Mouse (Mus musculus) lung, embryonic 16.5 days (tissue): ENCODE data around the gene Polr2e. TPM values are rescaled to one million over a fixed set of nuclear protein-coding genes. Genes with fewer than 3 reads are reported as not detected.

Experiments used
- ATAC-seq: fragments of 200-750 bp; cut with Nextera tagmentation; 2 replicates; pipeline ENCODE4 v1.8.0; 2017; ENCODE audit warnings: low read depth, mild to moderate bottlenecking, moderate library complexity
- H3K27ac ChIP-seq: fragments of 300-500 bp; sonication (generic); 2 replicates; pipeline ENCODE4 v1.5.1; 2014; ENCODE audit warnings: mild to moderate bottlenecking, control low read depth, low read length
- H3K27me3 ChIP-seq: fragments of 300-500 bp; sonication (generic); 2 replicates; pipeline ENCODE4 v1.6.1; 2014; ENCODE audit warnings: low read depth, low read length, mixed read lengths; ENCODE audit not compliant: control insufficient read depth, insufficient read depth
- H3K36me3 ChIP-seq: fragments of 300-500 bp; sonication (generic); 2 replicates; pipeline ENCODE4 v1.6.1; 2014; ENCODE audit warnings: low read length; ENCODE audit not compliant: control insufficient read depth, insufficient read depth
- H3K4me1 ChIP-seq: fragments of 300-500 bp; sonication (generic); replicated peaks from 2 replicates; pipeline ENCODE4 v1.6.1; 2014; ENCODE audit warnings: low read length, mixed read lengths; ENCODE audit not compliant: control insufficient read depth, insufficient read depth
- H3K4me2 ChIP-seq: fragments of 300-500 bp; sonication (generic); 2 replicates; pipeline ENCODE4 v1.6.1; 2014; ENCODE audit warnings: low read depth, low read length, control low read depth
- H3K4me3 ChIP-seq: fragments of 300-500 bp; sonication (generic); 2 replicates; pipeline ENCODE4 v1.5.1; 2014; ENCODE audit warnings: mild to moderate bottlenecking, low read length, control low read depth
- H3K9ac ChIP-seq: fragments of 300-500 bp; sonication (generic); 2 replicates; pipeline ENCODE4 v1.6.1; 2014; ENCODE audit warnings: low read length, control low read depth
- H3K9me3 ChIP-seq: fragments of 300-500 bp; sonication (generic); 2 replicates; pipeline ENCODE4 v1.6.1; 2016; ENCODE audit warnings: low read length; ENCODE audit not compliant: control insufficient read depth
- WGBS: fragments of 180-500 bp; shearing (Covaris S2); extraction: QIAGEN DNeasy Blood & Tissue Kit; methylation state at CpG from one replicate; pipeline ENCODE4 v1.1.7; 2014; 5-methylcytosine and 5-hydroxymethylcytosine counted together
- polyA plus RNA-seq: library from polyadenylated mRNA; unstranded; fragments of >200 nt; fragmentation: Nextera tagmentation; extraction: Ambion mirVana; gene quantifications from 2 replicates; pipeline ENCODE4 v1.2.1, GENCODE M21; 2015

The Polr2e gene
- polyA plus RNA-seq, 1 experiment from 2014 or later = 194 TPM

DNA sequence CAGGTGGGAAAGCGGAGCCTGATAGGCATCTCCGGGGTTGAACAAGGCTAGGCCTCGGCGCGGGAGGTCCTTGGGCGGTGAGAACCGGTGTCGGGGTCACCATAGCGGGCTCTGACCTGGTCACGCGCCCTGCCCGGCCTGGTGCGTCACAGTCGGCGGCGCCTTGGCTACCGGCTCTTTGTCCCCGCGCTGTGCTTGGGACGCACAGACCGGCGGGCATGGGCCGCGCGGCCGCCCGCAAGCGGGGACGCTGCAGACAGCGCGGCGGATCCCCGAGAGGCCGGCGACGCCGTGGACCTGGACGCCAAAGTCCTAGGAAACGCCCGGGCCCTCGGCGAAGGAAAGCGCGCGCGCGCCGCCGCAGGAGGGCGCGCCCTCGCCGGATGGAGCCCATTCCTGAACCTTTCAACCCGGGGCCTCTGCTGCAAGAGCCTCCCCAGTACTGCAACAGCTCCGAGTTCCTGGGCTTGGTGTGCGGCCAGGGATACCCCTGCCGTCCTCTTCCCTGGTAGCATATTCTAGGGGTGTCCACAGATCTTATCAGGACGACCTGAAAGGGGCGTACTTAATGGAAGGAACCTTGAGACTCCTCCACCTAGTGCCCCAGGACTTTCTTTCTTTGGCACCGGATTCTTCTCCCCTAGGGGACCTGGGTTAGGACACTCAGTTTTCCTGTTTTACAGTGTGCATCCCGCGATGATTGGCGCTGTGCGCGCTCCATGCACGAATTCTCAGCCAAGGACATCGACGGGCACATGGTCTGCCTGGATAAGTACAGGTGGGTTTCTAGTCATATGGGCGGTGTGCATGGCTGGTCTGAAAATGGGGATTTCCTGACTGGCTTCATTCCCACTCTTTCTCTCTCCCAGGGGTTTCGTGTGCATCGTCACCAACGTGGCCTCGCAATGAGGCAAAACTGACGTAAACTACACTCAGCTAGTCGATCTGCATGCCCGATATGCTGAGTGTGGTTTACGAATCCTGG is 14.5 kb upstream of the Polr2e start:
- no peaks in the 10 kb centered on the region for H3K27me3 ChIP-seq
- H3K9ac ChIP-seq = peak overlapping the region; percentile 98
- peaks cover 23% of the 10 kb centered on the region for H3K36me3 ChIP-seq
- H3K9me3 ChIP-seq = no peaks in the 10 kb centered on the region
- H3K4me1 ChIP-seq = peaks cover 35% of the 10 kb centered on the region
- WGBS = under 1% methylated on average over 75 of the region's 77 CpGs
- H3K27ac ChIP-seq = peak overlapping the region; percentile 99
- peak; percentile 53 for ATAC-seq
- peak overlapping the region; percentile 94 for H3K4me3 ChIP-seq
- H3K4me2 ChIP-seq = peak overlapping the region; percentile 83

DNA sequence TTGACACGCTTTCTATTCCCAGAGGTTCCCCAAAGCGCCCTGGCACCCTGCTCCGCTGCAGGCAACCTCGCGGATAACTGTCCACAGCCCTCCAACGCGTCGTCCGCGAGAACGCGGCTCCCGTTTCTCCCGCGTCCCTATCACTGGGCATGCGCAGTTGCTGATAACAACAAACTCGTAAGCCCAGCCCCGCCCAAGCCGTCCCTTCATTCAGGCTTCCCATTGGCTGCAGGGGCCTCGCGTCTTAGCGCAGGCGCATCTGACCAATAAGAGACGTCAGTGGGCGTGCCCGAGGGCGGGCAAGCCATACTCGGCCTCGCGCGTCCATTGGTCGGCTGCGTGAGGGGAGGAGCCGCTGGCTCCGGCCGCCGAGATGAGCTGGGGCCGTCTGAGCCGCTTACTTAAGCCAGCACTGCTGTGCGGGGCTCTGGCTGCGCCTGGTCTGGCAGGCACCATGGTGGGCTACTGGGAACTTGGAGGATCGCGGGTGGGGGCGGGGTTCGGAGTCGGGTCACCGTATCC is 13.7 kb upstream of the Polr2e start:
- peak overlapping the region; percentile 99 for H3K27ac ChIP-seq
- H3K9ac ChIP-seq = peak overlapping the region; percentile 98
- peaks cover 20% of the 10 kb centered on the region for H3K36me3 ChIP-seq
- H3K4me2 ChIP-seq = peak overlapping the region; percentile 83
- peaks cover 35% of the 10 kb centered on the region for H3K4me1 ChIP-seq
- WGBS = under 1% methylated on average over 47 of the region's 47 CpGs
- peak; percentile 96 for ATAC-seq
- no peaks in the 10 kb centered on the region for H3K27me3 ChIP-seq
- no peaks in the 10 kb centered on the region for H3K9me3 ChIP-seq
- peak overlapping the region; percentile 94 for H3K4me3 ChIP-seq

- peak overlapping the region; percentile 87 for H3K27ac ChIP-seq
- no peak overlapping the region for H3K4me3 ChIP-seq
- no peaks in the 10 kb centered on the region for H3K9me3 ChIP-seq
- peaks cover 13% of the 10 kb centered on the region for H3K36me3 ChIP-seq
- ATAC-seq = no peak
- no peak overlapping the region for H3K4me2 ChIP-seq
- peak overlapping the region; percentile 51 for H3K9ac ChIP-seq
- WGBS = 85% methylated on average over 5 of the region's 5 CpGs
- H3K4me1 ChIP-seq = peaks cover 39% of the 10 kb centered on the region
- no peaks in the 10 kb centered on the region for H3K27me3 ChIP-seq
Measured at GRCm38 (mm10) chr10:80052374-80052764, 12.8 kb upstream of the Polr2e start.

- Histone ChIP-seq H3K36me3 (peaks cover 9% of the 10 kb centered on the region), H3K4me2 (peak overlapping the region; percentile 14; the same call in 1 of the 2 replicates), H3K4me3 (no peak overlapping the region), H3K27ac (peak overlapping the region; percentile 87), H3K27me3 (no peaks in the 10 kb centered on the region), H3K4me1 (peaks cover 39% of the 10 kb centered on the region), H3K9ac (peak overlapping the region; percentile 51), H3K9me3 (no peaks in the 10 kb centered on the region)
- no peak for ATAC-seq
- WGBS = 28% methylated on average over 13 of the region's 14 CpGs
Measured at GRCm38 (mm10) chr10:80051618-80052373, 12.2 kb upstream of the Polr2e start.

- 36% methylated on average over 15 of the region's 15 CpGs for WGBS
- no peaks in the 10 kb centered on the region for H3K27me3 ChIP-seq
- peak overlapping the region; percentile 51 for H3K9ac ChIP-seq
- H3K4me1 ChIP-seq = peaks cover 39% of the 10 kb centered on the region
- no peak overlapping the region for H3K4me3 ChIP-seq
- no peak for ATAC-seq
- H3K4me2 ChIP-seq = no peak overlapping the region
- no peaks in the 10 kb centered on the region for H3K9me3 ChIP-seq
- peaks cover 4% of the 10 kb centered on the region; the same call in 1 of the 2 replicates for H3K36me3 ChIP-seq
- H3K27ac ChIP-seq = peak overlapping the region; percentile 87
Measured at GRCm38 (mm10) chr10:80050885-80051617, 11.5 kb upstream of the Polr2e start.

DNA sequence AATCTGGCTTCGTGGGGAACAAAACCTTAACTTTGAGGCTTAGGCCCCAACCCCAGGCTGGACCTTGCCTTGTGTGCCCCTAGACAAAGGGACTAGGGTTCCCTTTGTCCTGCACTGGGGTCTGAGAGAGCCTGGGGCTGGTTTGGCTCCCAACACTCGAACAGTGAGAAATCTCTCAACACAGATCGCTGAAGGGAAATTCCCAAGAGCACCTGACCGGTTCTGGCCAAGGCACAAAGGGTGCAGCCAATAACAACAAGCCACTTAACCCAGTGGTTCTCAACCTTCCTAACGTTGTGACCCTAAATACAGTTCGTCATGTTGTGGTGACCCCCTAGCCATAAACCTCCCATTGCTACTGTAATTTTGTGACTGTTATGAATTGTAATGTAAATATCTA is 10.6 kb upstream of the Polr2e start:
- Histone ChIP-seq H3K27me3 (no peaks in the 10 kb centered on the region), H3K4me3 (no peak overlapping the region), H3K9ac (peak overlapping the region; percentile 51; the same call in 1 of the 2 replicates), H3K4me2 (no peak overlapping the region), H3K27ac (0 out of 2 replicates have a peak overlapping the region, but pooled peaks have one; percentile 12), H3K36me3 (no peaks in the 10 kb centered on the region), H3K4me1 (peaks cover 34% of the 10 kb centered on the region), H3K9me3 (no peaks in the 10 kb centered on the region)
- ATAC-seq = no peak
- WGBS = 53% methylated on average over 6 of the region's 6 CpGs

DNA sequence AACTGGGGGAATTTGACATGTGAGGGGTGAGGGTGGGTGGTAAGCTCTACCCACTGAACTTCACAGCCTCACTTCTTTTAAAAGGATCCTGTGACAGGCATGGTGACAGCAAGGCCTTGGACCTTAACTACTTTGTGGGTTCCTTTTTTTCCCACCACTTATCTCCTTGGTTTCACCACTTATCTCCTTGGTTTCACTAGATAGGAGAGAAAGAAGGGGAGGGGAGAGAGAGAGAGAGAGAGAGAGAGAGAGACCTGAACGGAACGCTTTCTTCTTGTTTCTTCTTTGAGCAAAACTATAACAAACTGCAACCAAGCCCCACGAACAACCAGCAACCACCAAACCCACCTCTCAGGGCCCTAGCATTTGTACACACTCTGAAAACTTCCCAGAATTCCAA is 9.2 kb upstream of the Polr2e start:
- Histone ChIP-seq H3K4me2 (no peak overlapping the region), H3K27ac (no peak overlapping the region), H3K9ac (no peak overlapping the region), H3K4me3 (no peak overlapping the region), H3K9me3 (no peaks in the 10 kb centered on the region), H3K4me1 (peaks cover 27% of the 10 kb centered on the region), H3K36me3 (no peaks in the 10 kb centered on the region), H3K27me3 (no peaks in the 10 kb centered on the region)
- no peak for ATAC-seq
- WGBS = 41% methylated on average over 3 of the region's 3 CpGs

DNA sequence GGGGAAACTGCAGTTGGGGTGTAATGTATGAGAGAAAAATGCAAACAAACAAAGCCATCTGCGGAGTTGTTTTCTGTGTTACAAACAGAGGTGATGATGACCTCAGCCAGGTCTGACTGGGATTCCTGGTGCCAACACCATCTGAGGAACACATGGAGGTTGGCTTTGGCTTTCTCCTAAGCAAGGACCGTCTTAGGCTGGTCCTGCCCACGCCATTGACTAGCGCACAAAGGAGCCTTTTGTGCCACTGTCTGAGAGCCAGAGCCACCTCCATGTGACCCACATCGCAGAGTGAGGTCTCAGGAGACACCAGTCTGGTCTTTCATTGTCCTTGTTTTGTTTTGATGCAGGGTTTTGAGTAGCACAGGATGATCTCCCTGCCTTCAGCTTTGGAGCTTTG is 8.8 kb upstream of the Polr2e start:
- ATAC-seq = no peak
- Histone ChIP-seq H3K27me3 (no peaks in the 10 kb centered on the region), H3K9me3 (no peaks in the 10 kb centered on the region), H3K4me2 (no peak overlapping the region), H3K4me3 (no peak overlapping the region), H3K4me1 (peaks cover 27% of the 10 kb centered on the region), H3K27ac (no peak overlapping the region), H3K36me3 (no peaks in the 10 kb centered on the region), H3K9ac (no peak overlapping the region)
- 33% methylated on average over 5 of the region's 5 CpGs for WGBS
